Mouse (Mus musculus) CH12.LX (cell line): Measurements from ENCODE around the gene Tgfbi.

Source experiments
- CHD2 ChIP-seq: IDR thresholded peaks from 2 replicates; pipeline ENCODE4 v1.6.1; 2011; ENCODE audit warnings: low read length, improper control_type of control experiment
- CTCF ChIP-seq, 2 experiments: IDR thresholded peaks in 1 of 2; conservative IDR thresholded peaks in 1 of 2; 2 replicates each; pipeline ENCODE4 v1.5.1; 2011 to 2012; ENCODE audit warnings: low read depth in 2 of 2, low read length in 2 of 2, improper control_type of control experiment in 1 of 2, inconsistent platforms in 1 of 2, mild to moderate bottlenecking in 1 of 2, moderate library complexity in 1 of 2
- EP300 ChIP-seq: IDR thresholded peaks from 2 replicates; pipeline ENCODE4 v1.6.1; 2011; ENCODE audit warnings: low read length, improper control_type of control experiment
- MAFK ChIP-seq: IDR thresholded peaks from 2 replicates; pipeline ENCODE4 v1.6.1; 2011; ENCODE audit warnings: low read length, improper control_type of control experiment; ENCODE audit not compliant: insufficient replicate concordance
- MYC ChIP-seq: IDR thresholded peaks from 2 replicates; pipeline ENCODE4 v1.6.1; 2011; ENCODE audit warnings: low read depth, mild to moderate bottlenecking, improper control_type of control experiment, low read length
- POLR2A ChIP-seq: IDR thresholded peaks from 2 replicates; pipeline ENCODE4 v1.6.1; 2011; ENCODE audit warnings: low read depth, mild to moderate bottlenecking, improper control_type of control experiment, low read length
- ZMIZ1 ChIP-seq: IDR thresholded peaks from 2 replicates; pipeline ENCODE4 v1.6.1; 2012; ENCODE audit warnings: low read depth, mild to moderate bottlenecking, inconsistent platforms, low read length, improper control_type of control experiment

- TF ChIP-seq POLR2A (no peak), CTCF (conservative IDR thresholded peaks at IDR 0.05 in 1 of 2, IDR thresholded peaks at IDR 0.05 in 1 of 2; ENCODE audit: low read depth in 2 of 2, low read length in 2 of 2) (no peak), CHD2 (no peak), MAFK (no peak), ZMIZ1 (no peak), MYC (no peak), EP300 (no peak)
Measured at GRCm38 (mm10) chr13:56644031-56644430, 34.7 kb downstream of the Tgfbi start.
